Comparison of ENCODE assay signal across 8 mouse cellular contexts in the genomic region with DNA sequence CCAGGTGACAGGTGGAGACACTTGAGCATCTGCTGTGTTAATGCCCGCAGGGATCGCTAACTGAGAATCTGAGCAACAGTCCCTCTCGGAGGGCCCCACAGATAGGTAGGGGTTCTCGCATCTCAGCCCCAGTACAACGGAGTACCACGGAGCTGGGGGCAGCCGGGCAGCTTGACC. TPM values are rescaled to one million over a fixed set of nuclear protein-coding genes. Genes with fewer than 3 reads are reported as not detected.
DNase-seq lines count a peak whose midpoint lies in the region; ATAC-seq and TF ChIP-seq lines count a peak whose summit lies in the region.

TSS of gene Serhl (plus strand) at position 78 of the 177 bp plus-strand sequence.

- no peaks in the 10 kb centered on the region for H3K4me1 ChIP-seq in kidney, adult 2 months (ENCODE audit: control insufficient read depth, insufficient read depth, low read length)
- no peaks in the 10 kb centered on the region for H3K4me1 ChIP-seq in bone marrow, adult 2 months (ENCODE audit: control insufficient read depth, insufficient read depth, low read length)
- peaks cover 30% of the 10 kb centered on the region for H3K4me1 ChIP-seq in limb, embryonic 10.5 days
- H3K4me1 ChIP-seq in neural tube, embryonic 15.5 days = peaks cover 18% of the 10 kb centered on the region

- no peak for DNase-seq in kidney, adult 2 months
- no peak for DNase-seq in kidney, postnatal 10 days
- no peak for DNase-seq in limb, embryonic 10.5 days (ENCODE audit: low spot score)
- no peak for DNase-seq in layer of hippocampus, adult 8-10 months (ENCODE audit: low spot score in 2 of 2)
- DNase-seq in Muller cell, postnatal 12 days (ENCODE audit: inconsistent ontology term) = no peak

- H3K27ac ChIP-seq in kidney, adult 2 months (ENCODE audit: insufficient read depth, low read depth, low read length) = no peak within 1 kb of the TSS
- no peak within 1 kb of the TSS for H3K27ac ChIP-seq in bone marrow, adult 2 months (ENCODE audit: control insufficient read depth, insufficient read depth, low read depth, low read length, poor library complexity)
- H3K27ac ChIP-seq in limb, embryonic 10.5 days = no peak within 1 kb of the TSS
- H3K27ac ChIP-seq in neural tube, embryonic 15.5 days (replicated peaks) = no peak within 1 kb of the TSS

- H3K9me3 ChIP-seq in limb, embryonic 10.5 days (replicated peaks) = no peaks in the 10 kb centered on the region
- no peaks in the 10 kb centered on the region for H3K9me3 ChIP-seq in neural tube, embryonic 15.5 days (replicated peaks)

- no peak for TF ChIP-seq POLR2A in kidney, adult 2 months (IDR thresholded peaks at IDR 0.05; ENCODE audit: low read depth, low read length)
- TF ChIP-seq POLR2A in bone marrow, adult 2 months (IDR thresholded peaks at IDR 0.05; ENCODE audit: borderline replicate concordance, control insufficient read depth, low read depth, low read length) = no peak

- WGBS in kidney, adult 2 months = 38% methylated on average over 7 of the region's 7 CpGs
- 57% methylated on average over 7 of the region's 7 CpGs for WGBS in bone marrow, adult 2 months
- WGBS in limb, embryonic 10.5 days = 15% methylated on average over 7 of the region's 7 CpGs
- WGBS in neural tube, embryonic 15.5 days = 17% methylated on average over 7 of the region's 7 CpGs

- no peaks in the 10 kb centered on the region for H3K27me3 ChIP-seq in kidney, adult 2 months (replicated peaks; ENCODE audit: control insufficient read depth, insufficient read depth, low read length)
- peaks cover 53% of the 10 kb centered on the region for H3K27me3 ChIP-seq in limb, embryonic 10.5 days (ENCODE audit: low read depth, poor library complexity, severe bottlenecking)
- H3K27me3 ChIP-seq in neural tube, embryonic 15.5 days (replicated peaks) = 0 out of 2 replicates have a peak, but pooled peaks cover 6% of the 10 kb centered on the region

- H3K36me3 ChIP-seq in kidney, adult 2 months (ENCODE audit: control insufficient read depth, insufficient read depth, low read length) = no peaks in the 10 kb centered on the region
- no peaks in the 10 kb centered on the region for H3K36me3 ChIP-seq in limb, embryonic 10.5 days
- no peaks in the 10 kb centered on the region for H3K36me3 ChIP-seq in neural tube, embryonic 15.5 days

- ATAC-seq in granulocyte monocyte progenitor cell, adult 5-6 weeks (replicated peaks; ENCODE audit: poor library complexity, severe bottlenecking) = no peak
- peak; percentile 24; the same call in 1 of the 2 replicates for ATAC-seq in neural tube, embryonic 15.5 days (ENCODE audit: low FRiP score)

- H3K4me2 ChIP-seq in neural tube, embryonic 15.5 days = peak within 1 kb of the TSS; percentile 46

- H3K9ac ChIP-seq in neural tube, embryonic 15.5 days (replicated peaks) = no peak within 1 kb of the TSS

- no peak within 1 kb of the TSS for H3K4me3 ChIP-seq in kidney, adult 2 months (ENCODE audit: insufficient read depth, low read depth, low read length)
- H3K4me3 ChIP-seq in bone marrow, adult 2 months (replicated peaks; ENCODE audit: control insufficient read depth, low read depth, low read length) = no peak within 1 kb of the TSS
- H3K4me3 ChIP-seq in limb, embryonic 10.5 days = peak within 1 kb of the TSS; percentile 31; the same call in 1 of the 2 replicates
- no peak within 1 kb of the TSS for H3K4me3 ChIP-seq in neural tube, embryonic 15.5 days (replicated peaks)

- no peak for TF ChIP-seq CTCF in kidney, adult 2 months (conservative IDR thresholded peaks at IDR 0.05; ENCODE audit: insufficient read depth, insufficient read length, low read depth, low read length)
- TF ChIP-seq CTCF in bone marrow, adult 2 months (IDR thresholded peaks at IDR 0.05; ENCODE audit: control insufficient read depth, insufficient read depth, low read length) = no peak

RNA-seq across cellular contexts. Expression of gene Serhl, which starts in this region (rescaled TPM):
- 106 and 124 TPM in 2 replicates for polyA plus RNA-seq in kidney, adult 2 months (2012; rRNA removed)
- 22.8 and 31.5 TPM in 2 replicates for polyA plus RNA-seq in bone marrow, adult 2 months (2011; ENCODE audit: insufficient read depth, insufficient read length, low replicate concordance, missing spikeins)
- total RNA-seq in granulocyte monocyte progenitor cell, adult 5-6 weeks (2014; fragmentation: Nextera tagmentation) = 48.6 and 66.5 TPM in 2 replicates
- total RNA-seq in granulocyte monocyte progenitor cell, adult 5-6 weeks (2017) = 28.0 and 39.1 TPM in 2 replicates
- 42.8 and 49.1 TPM in 2 replicates for polyA plus RNA-seq in limb, embryonic 10.5 days (2016; fragmentation: Nextera tagmentation; extraction: Ambion mirVana)
- 30.9 and 42.9 TPM in 2 replicates for polyA plus RNA-seq in neural tube, embryonic 15.5 days (2015; fragmentation: Nextera tagmentation; extraction: Ambion mirVana)
- total RNA-seq in layer of hippocampus, adult 8-10 months (2022) = 10 to 100 TPM in 2 of 4 experiments, 1 to 10 TPM in 2; 8.5 to 13.7 (median 11.2) TPM
